Mouse (Mus musculus) regulatory T cell (primary cell): ENCODE data around the gene Tuba4a.
"Not testable (repeated sequence)": the region's sequence is repeated elsewhere in the genome, so short reads cannot be mapped to it uniquely, and the experiment has no call there.

ENCODE experiments used
- in situ Hi-C: fragments of 300-600 bp; cut with MboI, MseI; formaldehyde crosslinking; loops from one replicate; pipeline ENCODE4 v1.15.1; 2025; ENCODE audit warnings: high pct_unique_total_duplicates

Tuba4a gene

DNA sequence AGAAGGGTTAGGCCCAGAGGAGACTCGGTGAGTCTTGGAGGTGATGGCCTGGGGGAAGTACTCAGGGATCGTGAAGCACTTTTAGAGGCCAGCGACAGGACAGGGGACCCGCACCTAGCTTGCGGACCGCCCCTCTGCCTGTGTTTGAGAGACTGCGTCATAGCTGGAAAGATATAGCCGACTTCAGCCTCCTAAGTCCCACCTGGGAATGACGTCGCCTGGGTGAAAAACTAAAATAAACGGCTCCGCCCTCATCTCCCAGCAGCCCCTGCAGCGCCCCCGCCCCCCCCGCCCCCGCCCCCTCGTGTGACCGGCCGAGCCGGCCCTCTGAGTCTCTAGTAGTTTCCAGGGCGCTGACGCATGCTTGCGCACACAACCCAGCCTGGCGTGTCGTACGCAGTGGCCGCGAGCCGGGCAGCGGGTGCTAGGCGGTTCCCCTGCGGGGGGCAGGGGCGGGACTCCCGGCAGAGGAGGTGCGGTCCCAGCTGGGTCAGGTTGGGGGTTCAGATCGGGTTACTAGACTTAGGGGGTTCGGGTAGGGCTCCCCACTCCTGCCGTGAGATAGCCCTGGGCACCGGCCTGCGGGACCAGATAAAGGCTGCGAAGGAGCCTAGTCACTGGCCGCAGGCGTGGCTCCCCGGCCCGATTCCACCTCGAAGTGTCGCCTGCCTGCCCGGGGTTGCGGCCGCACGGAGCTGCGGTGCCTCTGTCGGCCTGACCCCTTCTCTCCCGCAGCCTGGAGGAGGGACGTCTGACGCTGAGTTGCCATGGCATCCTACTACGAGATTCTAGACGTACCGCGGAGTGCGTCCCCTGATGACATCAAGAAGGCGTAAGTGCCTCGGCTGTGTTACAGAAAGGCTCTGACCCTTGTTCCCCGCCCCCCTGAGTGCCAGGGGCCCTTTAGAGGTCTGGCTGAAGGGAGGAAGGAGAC, 16.7 kb upstream of the Tuba4a start, which contains the start of gene Dnajb2:
Gene Dnajb2 (plus strand): TSS at position 290 of the 934 bp plus-strand sequence.
- in situ Hi-C loops, result loop anchor here (5.0 kb wide), 1 partner anchor 76 kb away; no protein-coding TSS in a partner anchor

DNA sequence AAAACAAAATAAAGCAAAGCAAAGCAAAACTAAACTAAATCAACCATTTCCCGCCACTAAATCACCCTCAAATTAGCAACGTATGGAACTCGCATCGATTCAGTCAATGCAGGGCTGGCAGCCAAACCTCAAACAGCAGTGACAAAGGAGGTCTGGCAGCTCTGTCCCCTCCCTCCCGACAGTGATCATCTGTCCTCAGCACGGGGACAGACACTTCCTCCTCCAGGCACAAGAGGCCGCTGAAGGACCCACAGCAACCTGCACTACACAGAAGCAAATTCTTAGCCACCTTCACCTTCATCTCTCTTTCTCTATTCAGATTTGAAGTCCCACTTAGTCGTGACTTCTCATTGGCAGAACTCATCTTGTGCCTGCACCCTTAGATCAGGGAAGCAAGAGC, 14.9 kb upstream of the Tuba4a start:
- in situ Hi-C loops, result loop anchor here (5.0 kb wide), 1 partner anchor 78 kb away; no protein-coding TSS in a partner anchor

DNA sequence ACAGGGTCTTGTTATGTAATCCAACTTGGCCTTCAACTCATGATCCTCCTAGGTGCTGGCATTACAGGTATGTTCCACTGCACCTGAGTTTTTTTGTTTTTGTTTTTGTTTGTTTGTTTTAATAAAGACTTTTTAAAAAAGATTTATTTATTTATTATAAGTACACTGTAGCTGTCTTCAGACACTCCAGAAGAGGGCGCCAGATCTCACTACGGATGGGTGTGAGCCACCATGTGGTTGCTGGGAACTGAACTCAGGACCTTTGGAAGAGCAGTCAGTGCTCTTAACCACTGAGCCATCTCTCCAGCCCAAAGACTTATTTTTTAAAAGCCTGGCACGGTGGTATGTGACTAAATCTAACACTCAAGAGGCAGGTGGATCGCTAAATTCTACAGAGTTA, 12.8 kb upstream of the Tuba4a start:
- in situ Hi-C loops, result not testable (repeated sequence)

DNA sequence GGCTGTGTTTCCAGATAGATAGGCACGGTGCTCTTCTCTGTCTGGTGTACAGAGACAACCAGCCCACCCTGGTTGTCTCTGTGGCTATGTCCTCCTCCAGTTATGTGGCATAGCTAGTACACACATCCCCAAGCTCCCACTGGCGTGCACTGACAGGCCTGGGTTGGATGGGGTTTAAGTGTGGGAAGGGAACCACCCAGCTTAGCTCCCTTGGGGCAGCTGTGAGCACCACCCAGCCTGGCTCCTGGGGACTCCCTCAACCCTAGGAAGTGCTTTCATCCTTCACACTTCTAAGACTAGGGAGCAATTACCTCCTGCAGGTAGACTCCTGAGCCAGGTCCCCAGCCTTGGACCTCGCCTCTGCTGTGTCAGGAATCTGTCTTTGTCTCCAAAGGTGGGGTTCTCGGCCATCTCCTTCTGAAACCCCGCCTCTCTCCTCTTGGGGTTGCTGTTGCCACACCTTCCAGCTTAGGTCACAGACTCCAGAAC, 12.0 kb upstream of the Tuba4a start, which contains the start of gene A630095N17Rik:
Gene A630095N17Rik (minus strand): TSS at position 439 of the 489 bp plus-strand sequence.
- in situ Hi-C loops, result no loop called here

DNA sequence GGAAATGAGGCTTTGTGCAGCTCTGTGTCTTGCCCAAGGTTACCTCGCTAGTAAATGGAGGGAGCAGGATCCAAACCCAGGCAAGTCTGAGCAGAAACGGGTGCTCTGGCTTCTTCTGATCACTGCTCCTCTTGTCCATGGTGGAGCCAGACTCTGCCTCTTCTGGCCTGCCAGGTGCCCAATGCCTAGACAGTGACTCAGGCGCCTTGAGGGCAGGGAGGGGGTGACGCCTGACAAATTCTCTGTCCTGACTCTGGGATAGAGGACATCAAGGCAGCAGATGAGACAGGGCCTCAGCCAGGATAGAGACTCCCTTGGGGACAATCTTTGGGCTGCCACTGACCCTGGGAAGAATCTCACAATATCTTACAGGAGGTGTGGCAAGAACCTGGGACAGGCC, 11.6 kb upstream of the Tuba4a start:
- in situ Hi-C loops, result no loop called here

DNA sequence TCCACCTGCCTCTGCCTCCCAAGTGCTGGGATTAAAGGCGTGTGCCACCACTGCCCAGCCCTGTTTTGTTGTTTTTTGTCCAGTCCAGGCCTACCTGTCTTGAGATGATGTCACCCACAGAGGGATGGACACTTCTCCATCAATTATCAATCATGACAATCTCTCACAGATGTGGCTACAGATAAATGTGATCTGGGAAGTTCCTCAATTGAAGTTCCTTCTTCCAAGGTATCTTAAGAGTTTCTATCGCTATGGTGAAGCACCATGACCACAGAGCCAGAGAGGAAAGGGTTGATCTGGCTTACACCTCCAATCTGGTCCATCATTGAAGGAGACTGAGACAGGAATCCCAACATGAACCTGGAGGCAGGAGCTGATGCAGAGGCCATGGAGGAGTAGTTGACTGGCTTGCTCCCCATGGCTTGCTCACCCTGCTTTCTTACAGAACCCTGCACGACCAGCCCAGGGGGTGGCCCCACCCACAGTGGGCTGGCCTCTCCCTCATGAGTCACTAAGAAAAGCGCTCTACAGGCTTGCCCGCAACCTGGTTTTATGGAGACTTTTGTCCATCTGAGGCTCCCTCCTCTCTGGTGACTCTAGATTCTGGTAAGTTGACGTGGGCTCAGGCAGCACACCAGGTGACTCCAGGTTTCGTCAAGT, 10.8 kb upstream of the Tuba4a start:
- in situ Hi-C loops, result no loop called here

DNA sequence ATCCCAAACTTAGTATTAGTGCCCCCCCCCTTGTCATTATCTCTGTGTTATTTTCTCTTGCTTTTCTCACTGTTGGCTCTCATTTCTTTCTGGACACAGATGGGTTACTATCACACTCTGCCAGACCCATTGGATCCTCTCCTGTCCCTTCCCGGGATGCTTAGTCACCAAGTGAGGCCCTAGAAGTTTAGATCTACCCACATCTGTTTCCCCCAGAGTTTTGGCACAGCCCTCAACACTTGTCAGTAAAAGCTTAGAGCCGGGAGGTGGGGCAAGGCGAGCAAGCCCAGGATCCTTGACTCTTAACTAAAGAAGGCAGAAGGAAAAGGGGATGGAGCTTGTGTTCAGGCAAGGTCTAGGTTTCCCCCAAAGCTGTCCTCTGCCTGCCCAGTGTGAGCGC, 9.5 kb upstream of the Tuba4a start:
- in situ Hi-C loops, result no loop called here

DNA sequence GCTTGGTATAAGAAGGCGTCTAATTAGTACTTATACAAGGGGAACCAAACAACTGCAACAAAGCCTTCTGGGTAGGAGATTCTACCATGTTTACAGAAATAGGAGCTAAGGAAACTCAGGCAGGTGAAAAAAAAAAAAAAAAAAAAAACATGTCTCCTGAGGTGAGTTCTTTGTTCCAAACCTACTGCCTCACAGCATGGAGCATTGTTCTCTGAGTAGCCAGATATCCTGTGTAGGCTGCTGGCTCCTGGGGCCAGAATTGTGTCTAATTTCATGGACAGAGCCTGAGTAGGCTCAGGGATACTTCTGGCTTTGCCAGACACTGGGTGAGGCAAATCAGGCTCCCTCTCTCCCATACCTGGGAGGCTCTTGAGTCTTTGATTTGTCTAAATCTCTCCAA, 8.0 kb upstream of the Tuba4a start:
- in situ Hi-C loops, result no loop called here

DNA sequence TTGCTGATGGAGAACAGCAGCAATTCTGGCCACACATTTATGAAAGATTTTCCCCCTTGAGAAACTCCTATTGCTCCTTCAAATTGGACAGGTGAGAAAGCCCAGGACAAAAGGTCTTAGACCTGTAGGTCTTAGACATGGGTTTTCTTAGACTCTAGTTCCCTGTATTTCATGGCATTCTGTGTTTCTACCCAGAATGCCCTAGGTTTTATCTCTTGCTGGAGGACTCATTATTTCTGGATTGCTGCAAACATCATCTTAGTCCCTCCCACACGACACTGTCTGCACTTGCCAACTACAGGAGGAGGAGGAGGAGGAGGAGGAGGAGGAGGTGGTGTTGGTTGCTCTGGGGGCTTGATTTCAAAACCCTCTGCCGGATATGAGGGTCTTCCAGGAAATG, 6.5 kb upstream of the Tuba4a start:
- in situ Hi-C loops, result no loop called here

DNA sequence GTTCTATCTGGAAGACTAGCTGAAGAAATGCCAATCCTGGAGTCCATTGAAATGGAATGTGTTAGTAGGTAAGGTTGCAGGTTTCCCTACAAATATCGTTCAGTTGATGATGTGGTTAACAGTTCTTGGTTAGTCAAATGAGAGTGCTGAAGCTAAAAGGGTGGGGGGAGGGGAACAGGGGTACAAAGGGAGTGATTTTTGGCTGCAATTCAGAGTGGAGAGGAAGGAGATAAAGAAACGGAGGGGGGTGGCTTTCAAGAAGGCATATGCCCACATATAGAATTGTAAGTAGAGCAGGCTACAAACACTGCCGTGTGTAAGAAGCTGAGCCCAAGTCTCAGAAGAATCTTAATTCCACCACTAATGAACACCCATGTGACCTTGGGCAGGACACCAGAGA, 5.8 kb upstream of the Tuba4a start:
- in situ Hi-C loops, result no loop called here

DNA sequence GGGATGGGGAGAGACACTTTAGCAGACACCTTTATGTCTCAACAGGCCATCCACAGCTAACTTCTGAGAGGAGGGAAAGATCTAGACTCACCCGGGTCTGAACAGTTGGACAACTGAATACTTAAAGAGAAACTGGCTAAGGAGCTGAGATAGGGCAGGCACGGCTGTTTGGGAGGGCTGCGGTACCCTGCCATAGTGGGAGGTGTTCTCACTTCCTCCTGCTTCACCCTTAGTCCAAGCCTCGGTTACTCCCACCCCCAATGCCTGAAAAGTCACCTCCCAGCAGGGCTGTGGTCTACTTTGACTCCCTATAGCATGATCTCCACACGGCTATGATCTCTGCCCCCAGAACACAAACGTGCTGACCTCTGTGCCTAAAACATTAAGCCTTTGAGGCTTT, 3.9 kb upstream of the Tuba4a start:
- in situ Hi-C loops, result loop anchor here (25.0 kb wide), 1 partner anchor 936 kb away; the partner anchor contains the start of genes Aamp, Gpbar1 and Pnkd

DNA sequence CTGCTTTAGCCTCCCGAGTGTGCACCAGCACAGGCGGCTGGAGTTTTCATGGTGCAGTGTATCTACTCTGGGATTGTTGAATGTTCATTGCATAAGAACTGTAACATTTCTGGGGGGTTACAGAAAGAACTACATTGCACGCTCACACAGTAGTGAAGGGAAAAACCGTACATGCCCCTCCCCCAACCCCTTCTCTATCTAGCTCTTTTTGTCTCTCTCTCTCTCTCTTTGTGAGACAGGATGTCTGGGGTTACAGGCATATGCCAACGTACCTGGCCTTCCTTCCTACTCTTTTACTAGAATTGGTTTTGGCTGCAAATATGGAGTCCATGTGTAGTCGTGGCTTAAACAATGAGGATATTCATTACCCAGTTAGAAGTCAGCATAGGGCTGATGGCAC, 3.3 kb upstream of the Tuba4a start:
- in situ Hi-C loops, result loop anchor here (25.0 kb wide), 1 partner anchor 936 kb away; the partner anchor contains the start of genes Aamp, Gpbar1 and Pnkd

DNA sequence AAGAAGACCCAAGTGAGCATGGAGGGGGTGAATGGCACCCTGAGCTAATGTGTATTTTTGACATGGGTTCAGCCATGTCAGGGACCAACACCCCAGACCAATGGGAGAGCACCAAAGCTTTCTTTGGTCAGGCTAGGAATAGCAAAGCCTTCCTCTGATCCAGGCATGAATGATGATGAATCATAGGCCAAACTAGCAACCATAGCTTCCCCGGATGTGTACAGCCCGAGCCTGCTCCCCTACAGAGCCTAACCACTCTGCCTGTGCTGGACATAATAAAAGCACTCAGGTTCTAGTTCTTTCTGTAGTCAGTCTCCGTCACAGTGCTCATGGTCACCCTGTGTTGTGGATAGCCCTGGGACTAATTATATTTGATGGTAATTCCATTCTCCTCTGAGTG, 1.9 kb upstream of the Tuba4a start:
- in situ Hi-C loops, result loop anchor here (25.0 kb wide), 1 partner anchor 934 kb away; the partner anchor contains the start of genes Aamp, Gpbar1 and Pnkd

DNA sequence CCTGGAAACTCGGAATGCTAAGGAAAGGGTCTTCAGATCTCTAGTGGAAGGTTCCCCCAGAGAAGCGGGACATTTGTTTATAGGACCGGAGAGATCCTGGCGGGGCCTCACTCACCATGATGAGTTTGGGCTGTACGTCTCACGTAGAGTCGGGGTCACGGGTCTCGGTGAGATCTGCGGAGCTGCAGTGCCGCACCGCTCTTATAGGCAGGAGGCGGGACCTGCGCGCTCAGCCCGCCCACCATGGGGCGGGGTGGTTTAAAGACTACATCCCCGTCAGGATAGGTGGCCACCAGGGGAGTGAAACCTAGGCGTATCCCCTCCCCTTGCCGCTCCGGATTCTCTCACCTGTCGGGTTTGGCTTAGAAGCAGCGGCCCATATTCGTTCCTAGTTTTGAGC, 587 bp downstream of the Tuba4a start:
- in situ Hi-C loops, result loop anchor here (25.0 kb wide), 1 partner anchor 932 kb away; the partner anchor contains the start of genes Aamp, Gpbar1 and Pnkd

DNA sequence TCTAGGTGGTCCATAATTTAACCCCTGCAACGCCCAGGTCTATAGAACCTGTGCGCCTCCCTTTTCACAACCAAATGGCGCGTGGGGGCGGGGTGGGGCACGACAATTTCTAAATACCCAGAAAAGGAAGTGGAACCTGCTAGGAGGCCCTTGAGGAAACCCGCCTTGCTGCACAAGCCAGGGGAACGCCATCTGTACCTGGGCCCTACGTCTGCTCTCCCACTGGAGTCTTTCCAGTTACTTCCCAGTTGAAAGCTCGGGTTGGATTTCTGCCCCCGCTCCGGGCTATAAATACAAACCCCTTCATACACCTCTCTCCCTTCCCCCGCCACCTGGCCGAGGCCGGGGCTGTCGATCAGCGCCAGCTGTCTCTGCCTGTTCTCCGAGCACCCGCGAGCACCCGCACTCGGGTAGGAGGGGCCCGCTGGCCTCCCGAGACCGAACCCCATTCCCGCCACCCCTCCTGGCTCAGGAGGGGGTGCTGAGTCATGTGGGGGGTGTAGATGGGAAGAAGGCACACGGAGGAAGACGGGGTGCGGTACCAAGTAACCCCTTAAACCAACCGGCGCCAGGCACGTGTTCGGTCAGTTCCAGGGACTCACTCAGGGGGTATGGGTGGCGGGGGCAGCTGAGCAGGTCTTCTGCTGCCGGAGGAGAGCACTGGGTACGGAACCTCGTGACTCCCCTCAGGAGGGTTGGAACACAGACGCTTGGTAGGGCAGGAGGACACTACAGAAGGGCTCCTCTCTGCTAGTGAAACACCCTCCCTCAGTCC, 1.3 kb downstream of the Tuba4a start:
- in situ Hi-C loops, result loop anchor here (25.0 kb wide), 1 partner anchor 931 kb away; the partner anchor contains the start of genes Aamp, Gpbar1 and Pnkd

DNA sequence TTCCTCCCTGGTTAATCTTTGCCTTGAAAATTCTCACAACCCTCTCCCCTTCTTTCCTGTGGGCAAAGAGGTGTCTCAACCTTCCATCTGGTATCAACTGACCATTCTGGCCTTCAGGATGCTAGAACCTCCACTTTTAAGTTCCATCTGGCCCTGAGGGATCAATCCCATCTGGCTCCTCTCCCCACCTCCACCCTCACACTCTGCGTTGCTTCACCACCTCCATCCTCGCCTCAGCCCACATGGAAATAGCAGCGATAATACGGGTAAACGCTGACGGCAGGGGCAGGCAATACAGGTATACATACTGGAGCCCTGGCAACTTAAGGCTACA, 1.8 kb downstream of the Tuba4a start:
- in situ Hi-C loops, result loop anchor here (25.0 kb wide), 1 partner anchor 931 kb away; the partner anchor contains the start of genes Aamp, Gpbar1 and Pnkd

DNA sequence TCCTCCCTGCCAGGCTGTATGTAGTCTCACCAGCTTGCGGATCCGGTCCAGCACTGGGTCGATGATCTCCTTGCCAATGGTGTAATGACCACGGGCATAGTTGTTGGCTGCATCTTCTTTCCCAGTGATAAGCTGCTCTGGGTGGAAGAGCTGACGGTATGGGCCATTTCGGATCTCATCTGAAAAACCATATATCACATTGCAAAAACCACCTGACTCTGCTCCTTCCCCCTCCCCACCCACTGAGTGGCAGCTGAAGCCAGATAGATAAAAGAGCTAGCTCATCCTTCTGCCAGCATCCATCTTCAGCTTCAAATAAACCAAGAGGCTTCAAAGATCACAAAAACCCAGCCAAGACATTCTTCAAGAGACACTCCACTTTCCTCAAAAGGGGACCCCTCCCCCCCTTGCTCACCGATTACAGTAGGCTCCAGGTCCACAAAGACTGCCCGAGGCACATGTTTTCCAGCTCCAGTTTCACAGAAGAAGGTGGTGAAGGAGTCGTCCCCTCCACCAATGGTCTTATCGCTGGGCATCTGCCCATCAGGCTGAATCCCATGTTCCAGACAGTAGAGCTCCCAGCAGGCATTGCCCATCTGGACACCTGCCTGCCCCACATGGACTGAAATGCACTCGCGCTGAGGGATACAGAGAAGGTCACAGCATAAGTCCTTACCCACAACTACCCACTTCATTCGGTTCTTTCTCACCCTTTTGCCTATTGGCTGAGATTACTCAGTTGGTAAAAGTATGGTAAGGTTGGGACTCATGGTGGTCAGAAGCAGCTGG, 2.7 kb downstream of the Tuba4a start:
- in situ Hi-C loops, result loop anchor here (25.0 kb wide), 1 partner anchor 930 kb away; the partner anchor contains the start of genes Aamp, Gpbar1 and Pnkd

DNA sequence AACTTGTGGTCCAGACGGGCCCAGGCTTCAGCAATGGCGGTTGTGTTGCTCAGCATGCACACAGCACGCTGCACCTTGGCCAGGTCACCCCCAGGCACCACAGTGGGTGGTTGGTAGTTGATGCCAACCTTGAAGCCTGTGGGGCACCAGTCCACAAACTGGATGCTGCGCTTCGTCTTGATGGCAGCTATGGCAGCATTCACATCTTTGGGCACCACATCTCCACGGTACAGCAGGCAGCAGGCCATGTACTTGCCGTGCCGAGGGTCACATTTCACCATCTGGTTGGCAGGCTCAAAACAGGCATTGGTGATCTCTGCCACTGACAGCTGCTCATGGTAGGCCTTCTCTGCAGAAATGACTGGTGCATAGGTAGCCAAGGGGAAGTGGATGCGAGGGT, 3.9 kb downstream of the Tuba4a start:
- in situ Hi-C loops, result loop anchor here (25.0 kb wide), 1 partner anchor 928 kb away; the partner anchor contains the start of genes Aamp, Gpbar1 and Pnkd

DNA sequence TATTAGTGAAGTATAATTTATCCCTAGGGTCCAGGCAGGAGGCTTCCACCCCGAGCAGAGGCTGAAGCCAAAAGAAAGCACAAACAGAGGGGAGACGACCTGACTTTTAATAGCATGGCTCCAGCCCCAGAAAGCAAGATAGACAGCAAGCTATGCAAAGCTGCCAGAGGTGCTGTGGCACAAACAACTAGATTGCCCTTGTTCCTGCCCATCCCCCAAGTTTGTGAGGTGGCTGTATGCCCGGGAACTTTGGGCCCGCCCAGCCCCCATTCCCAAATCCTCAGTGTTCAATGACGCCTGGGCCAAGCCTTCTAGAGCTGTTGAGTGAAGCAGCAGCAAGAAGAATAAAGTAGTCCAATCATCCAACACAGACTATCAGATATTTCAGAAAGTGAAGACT, 4.8 kb downstream of the Tuba4a start:
- in situ Hi-C loops, result loop anchor here (5.0 to 25.0 kb wide), 2 partner anchors 78 to 928 kb away; partner anchors contain the start of genes Aamp, Gpbar1 and Pnkd

DNA sequence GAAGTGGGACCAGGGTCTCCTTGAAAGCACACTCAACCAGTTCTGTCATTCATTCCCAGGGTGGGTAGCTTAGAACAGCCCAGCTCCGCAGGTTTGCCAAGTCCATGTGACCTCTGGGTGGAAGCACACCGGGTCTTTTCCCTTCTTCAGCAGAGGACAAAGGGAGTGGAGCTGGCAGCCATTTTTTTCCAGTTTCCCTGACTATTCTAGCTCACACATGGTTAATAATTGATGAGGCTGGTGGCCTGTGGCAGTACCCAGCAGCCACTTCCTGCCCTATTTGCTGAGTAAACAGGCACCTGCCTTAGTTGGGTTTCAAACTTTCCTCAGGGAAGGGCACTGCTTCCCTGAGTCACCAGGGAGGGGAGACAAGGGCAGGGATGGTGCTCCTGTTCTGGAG, 5.2 kb downstream of the Tuba4a start:
- in situ Hi-C loops, result loop anchor here (5.0 to 25.0 kb wide), 2 partner anchors 77 to 927 kb away; partner anchors contain the start of genes Aamp, Gpbar1 and Pnkd
